Mouse (Mus musculus) stomach, postnatal 0 days (tissue): ENCODE measurements at regions not wholly inside any gene's neighbourhood (a gene's known extent, or its start where the extent isn't known, plus 50 kb on each side); places are given as distances from the start of the nearest gene placed in this dataset.

Experiments used
- CTCF ChIP-seq: IDR thresholded peaks from 2 replicates; pipeline ENCODE4 v1.5.1; 2016; ENCODE audit warnings: antibody characterized with exemption, low read depth, mild to moderate bottlenecking, moderate library complexity
- EP300 ChIP-seq: optimal IDR thresholded peaks from 2 replicates; pipeline ENCODE3; 2016; ENCODE audit warnings: antibody characterized with exemption

- no peak for TF ChIP-seq CTCF
- no peak for TF ChIP-seq EP300
Measured at GRCm38 (mm10) chr15:27201513-27201912, 265.0 kb upstream of the Ank start.
